Mouse (Mus musculus) heart, postnatal 0 days (tissue): ENCODE data around the gene Sox30.

Experiments
- CTCF ChIP-seq: IDR thresholded peaks from 2 replicates; pipeline ENCODE4 v1.5.1; 2016; ENCODE audit warnings: antibody characterized with exemption, control low read depth, low read depth
- EP300 ChIP-seq: IDR thresholded peaks from 2 replicates; pipeline ENCODE4 v1.6.1; 2016; ENCODE audit warnings: antibody characterized with exemption, low read depth

DNA sequence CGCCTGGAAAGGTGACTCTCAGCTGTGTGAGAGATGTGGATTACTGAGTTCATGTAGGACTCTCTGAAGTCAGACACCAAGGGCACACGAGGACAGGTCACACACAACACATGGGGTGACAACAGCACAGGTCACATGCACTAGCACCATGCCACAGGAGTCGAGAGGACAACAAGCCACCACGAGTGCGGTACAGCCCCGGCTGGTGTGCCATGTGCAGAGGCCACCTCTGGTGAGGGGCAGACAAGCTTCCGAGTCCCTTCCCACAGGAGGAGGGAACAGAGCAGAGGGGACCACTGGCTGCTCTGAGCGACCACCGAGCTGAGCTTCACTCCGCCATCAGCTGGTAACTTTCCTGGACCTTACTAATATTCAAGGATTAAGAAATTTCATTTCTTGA, 47.3 kb upstream of the Sox30 start:
- TF ChIP-seq CTCF (no peak), EP300 (no peak)
